ENCODE assay signal across 8 mouse cellular contexts in genomic region chr1:132067261-132068255, GRCm38 (mm10). TPM values are rescaled to one million over a fixed set of nuclear protein-coding genes. Genes with fewer than 3 reads are reported as not detected.
A peak's percentile ranks its signal among the peaks of the same experiment; 100 is the strongest.
DNase-seq lines count a peak whose midpoint lies in the region; ATAC-seq and TF ChIP-seq lines count a peak whose summit lies in the region.

Mfsd4a (minus strand) TSS chr1:132068062.

- peak within 1 kb of the TSS; percentile 81 for H3K4me3 ChIP-seq in cerebellum, adult 2 months (replicated peaks; ENCODE audit: insufficient read depth, low read depth, low read length)
- peak within 1 kb of the TSS; percentile 48 for H3K4me3 ChIP-seq in hindbrain, embryonic 12.5 days

- peak; percentile 77 for ATAC-seq in hindbrain, embryonic 12.5 days (ENCODE audit: low FRiP score)

- peak; percentile 86 for TF ChIP-seq POLR2A in cerebellum, adult 2 months (IDR thresholded peaks at IDR 0.05; ENCODE audit: borderline replicate concordance, insufficient read depth, low read length)

- DNase-seq in Muller cell, postnatal 12 days (ENCODE audit: inconsistent ontology term): peak; percentile 75
- peak; percentile 82 to 84 for DNase-seq in cerebellum, adult 2 months
- DNase-seq in frontal cortex, postnatal 10 days (ENCODE audit: low spot score in 2 of 2): peak; percentile 26 to 32
- peak; percentile 33 to 40 for DNase-seq in layer of hippocampus, postnatal 25 days (ENCODE audit: extremely low spot score in 1 of 2, low spot score in 1 of 2)
- DNase-seq in lung, postnatal 14 days: peak; percentile 44
- peak; percentile 63 for DNase-seq in right cerebral cortex, adult 18-20 months
- DNase-seq in urinary bladder, postnatal 25 days (ENCODE audit: low spot score): peak; percentile 61

- TF ChIP-seq CTCF in cerebellum, adult 2 months (IDR thresholded peaks at IDR 0.05; ENCODE audit: borderline replicate concordance, insufficient read depth, low read depth, low read length): no peak

- H3K9me3 ChIP-seq in hindbrain, embryonic 12.5 days (replicated peaks): no peaks in the 10 kb centered on the region

- H3K27ac ChIP-seq in cerebellum, adult 2 months (ENCODE audit: insufficient read depth, low read length): peak within 1 kb of the TSS; percentile 89
- H3K27ac ChIP-seq in hindbrain, embryonic 12.5 days: no peak within 1 kb of the TSS

- no peaks in the 10 kb centered on the region for H3K27me3 ChIP-seq in cerebellum, adult 2 months (ENCODE audit: control insufficient read depth, insufficient read depth, low read length)
- peaks cover 50% of the 10 kb centered on the region for H3K27me3 ChIP-seq in hindbrain, embryonic 12.5 days

- H3K36me3 ChIP-seq in hindbrain, embryonic 12.5 days: no peaks in the 10 kb centered on the region

- H3K9ac ChIP-seq in hindbrain, embryonic 12.5 days: peak within 1 kb of the TSS; percentile 65

- peaks cover 13% of the 10 kb centered on the region for H3K4me1 ChIP-seq in cerebellum, adult 2 months (ENCODE audit: control insufficient read depth, insufficient read depth, low read length)
- H3K4me1 ChIP-seq in hindbrain, embryonic 12.5 days: peaks cover 13% of the 10 kb centered on the region

- under 1% methylated on average over 77 of the region's 80 CpGs for WGBS in cerebellum, adult 2 months
- 3% methylated on average over 62 of the region's 80 CpGs for WGBS in hindbrain, embryonic 12.5 days

- H3K4me2 ChIP-seq in hindbrain, embryonic 12.5 days (replicated peaks): peak within 1 kb of the TSS; percentile 95

RNA-seq across cellular contexts. Expression of gene Mfsd4a, which starts in this region (rescaled TPM):
- 42.8 and 52.9 TPM in 2 replicates for polyA plus RNA-seq in cerebellum, adult 2 months (2012; rRNA removed)
- polyA plus RNA-seq in hindbrain, embryonic 12.5 days (2016; fragmentation: Nextera tagmentation; extraction: Ambion mirVana): 15.4 and 16.2 TPM in 2 replicates
- 10 to 100 TPM; 61.3 to 72.8 TPM for total RNA-seq in layer of hippocampus, postnatal 25 days (2021)

Comparison
In these comparisons a context has a peak if more than half of its experiments do, and no peak if none do; other contexts are left out.
1. DNase-seq: peak in every context shown above with its lines; median percentile 83 in cerebellum, adult 2 months; 75 in Muller cell, postnatal 12 days; 63 in right cerebral cortex, adult 18-20 months; 61 in urinary bladder, postnatal 25 days; 44 in lung, postnatal 14 days; 36 in layer of hippocampus, postnatal 25 days; 29 in frontal cortex, postnatal 10 days.